Mouse (Mus musculus): Measurements from ENCODE around the gene Abcb8. TPM values are rescaled to one million over a fixed set of nuclear protein-coding genes. Genes with fewer than 3 reads are reported as not detected.

The Abcb8 gene
- polyA plus RNA-seq, 1 experiment from 2014 or later, result 42.9 TPM

DNA sequence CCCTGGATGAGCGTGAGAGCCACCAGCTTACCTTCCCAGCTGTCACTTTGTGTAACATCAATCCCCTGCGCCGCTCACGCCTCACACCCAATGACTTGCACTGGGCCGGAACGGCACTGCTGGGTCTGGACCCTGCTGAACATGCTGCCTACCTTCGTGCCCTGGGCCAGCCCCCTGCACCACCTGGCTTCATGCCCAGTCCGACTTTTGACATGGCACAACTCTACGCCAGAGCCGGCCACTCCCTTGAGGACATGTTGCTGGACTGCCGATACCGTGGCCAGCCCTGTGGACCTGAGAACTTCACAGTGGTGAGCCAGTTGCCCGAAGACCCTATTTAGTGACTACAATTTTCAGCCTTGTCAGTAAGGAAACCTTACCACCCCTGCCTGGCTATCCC lies 20.5 kb downstream of the Abcb8 start:
- Histone ChIP-seq H3K4me2 (peak overlapping the region; percentile 35; the same call in 1 of the 2 replicates), H3K9ac (replicated peaks) (no peak overlapping the region), H3K9me3 (no peaks in the 10 kb centered on the region), H3K27ac (no peak overlapping the region; the same call in 1 of the 2 replicates), H3K36me3 (peaks cover 17% of the 10 kb centered on the region), H3K4me1 (replicated peaks) (peaks cover 24% of the 10 kb centered on the region), H3K4me3 (replicated peaks) (no peak overlapping the region), H3K27me3 (no peaks in the 10 kb centered on the region)
- no peak for ATAC-seq (ENCODE audit: insufficient number of reproducible peaks, insufficient read depth, low FRiP score, low TSS enrichment, low read depth)
- WGBS, result 81% methylated on average over 13 of the region's 13 CpGs

DNA sequence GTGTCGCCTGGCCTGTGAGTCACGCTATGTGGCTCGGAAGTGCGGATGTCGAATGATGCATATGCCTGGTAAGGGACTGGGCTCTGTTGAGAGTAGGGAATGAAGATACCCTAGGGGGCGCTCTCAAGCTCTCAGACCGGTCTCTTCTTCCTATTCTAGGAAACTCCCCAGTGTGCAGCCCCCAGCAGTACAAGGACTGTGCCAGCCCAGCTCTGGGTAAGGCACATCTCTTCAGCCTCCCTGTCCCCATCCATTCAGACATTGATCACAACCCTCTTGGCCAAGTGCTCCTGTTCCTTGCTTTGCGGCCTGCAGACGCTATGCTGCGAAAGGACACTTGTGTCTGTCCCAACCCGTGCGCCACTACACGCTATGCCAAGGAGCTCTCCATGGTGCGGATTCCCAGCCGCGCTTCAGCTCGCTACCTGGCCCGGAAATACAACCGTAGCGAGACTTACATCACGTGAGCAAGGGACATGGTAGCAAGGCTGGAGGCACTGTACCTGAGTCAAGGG lies 22.8 kb downstream of the Abcb8 start:
- H3K4me3 ChIP-seq (replicated peaks), result no peak overlapping the region
- ATAC-seq (ENCODE audit: insufficient number of reproducible peaks, insufficient read depth, low FRiP score, low TSS enrichment, low read depth), result peak; percentile 49; the same call in 1 of the 2 replicates
- H3K27ac ChIP-seq, result no peak overlapping the region
- peaks cover 24% of the 10 kb centered on the region for H3K4me1 ChIP-seq (replicated peaks)
- H3K9ac ChIP-seq (replicated peaks), result no peak overlapping the region
- no peaks in the 10 kb centered on the region for H3K27me3 ChIP-seq
- H3K36me3 ChIP-seq, result peaks cover 40% of the 10 kb centered on the region
- H3K4me2 ChIP-seq, result peak overlapping the region; percentile 35; the same call in 1 of the 2 replicates
- WGBS, result 2% methylated on average over 21 of the region's 21 CpGs
- H3K9me3 ChIP-seq, result no peaks in the 10 kb centered on the region

- Histone ChIP-seq H3K4me1 (replicated peaks) (peaks cover 29% of the 10 kb centered on the region), H3K36me3 (peaks cover 43% of the 10 kb centered on the region), H3K4me3 (replicated peaks) (no peak overlapping the region), H3K4me2 (no peak overlapping the region), H3K27me3 (no peaks in the 10 kb centered on the region), H3K9ac (replicated peaks) (no peak overlapping the region), H3K9me3 (no peaks in the 10 kb centered on the region), H3K27ac (no peak overlapping the region)
- no peak for ATAC-seq (ENCODE audit: insufficient number of reproducible peaks, insufficient read depth, low FRiP score, low TSS enrichment, low read depth)
- WGBS, result 92% methylated on average over 10 of the region's 10 CpGs
Measured at GRCm38 (mm10) chr5:24417587-24417986, 24.1 kb downstream of the Abcb8 start.

- Histone ChIP-seq H3K27me3 (no peaks in the 10 kb centered on the region), H3K4me3 (replicated peaks) (no peak overlapping the region), H3K4me2 (no peak overlapping the region), H3K9ac (replicated peaks) (no peak overlapping the region), H3K27ac (no peak overlapping the region), H3K9me3 (no peaks in the 10 kb centered on the region), H3K4me1 (replicated peaks) (peaks cover 26% of the 10 kb centered on the region), H3K36me3 (peaks cover 43% of the 10 kb centered on the region)
- 88% methylated on average over 9 of the region's 9 CpGs for WGBS
- ATAC-seq (ENCODE audit: insufficient number of reproducible peaks, insufficient read depth, low FRiP score, low TSS enrichment, low read depth), result no peak
Measured at GRCm38 (mm10) chr5:24420381-24420780, 26.9 kb downstream of the Abcb8 start.

GRCm38 (mm10) chr5:24423129-24424003 lies 29.9 kb downstream of the Abcb8 start, which contains the start of the genes Cdk5 and Slc4a2:
TSS of gene Cdk5 (minus strand) at chr5:24423530.
TSS of gene Slc4a2 (plus strand) at chr5:24423837.
- Histone ChIP-seq H3K27me3 (no peaks in the 10 kb centered on the region), H3K9ac (replicated peaks) (peak within 1 kb of the TSS; percentile 73), H3K4me3 (replicated peaks) (peak within 1 kb of the TSS; percentile 59), H3K9me3 (no peaks in the 10 kb centered on the region), H3K4me2 (peak within 1 kb of the TSS; percentile 81), H3K27ac (peak within 1 kb of the TSS; percentile 94), H3K4me1 (replicated peaks) (peaks cover 47% of the 10 kb centered on the region), H3K36me3 (peaks cover 32% of the 10 kb centered on the region)
- peak; percentile 91 for ATAC-seq (ENCODE audit: insufficient number of reproducible peaks, insufficient read depth, low FRiP score, low TSS enrichment, low read depth)
- WGBS, result under 1% methylated on average over 46 of the region's 46 CpGs

DNA sequence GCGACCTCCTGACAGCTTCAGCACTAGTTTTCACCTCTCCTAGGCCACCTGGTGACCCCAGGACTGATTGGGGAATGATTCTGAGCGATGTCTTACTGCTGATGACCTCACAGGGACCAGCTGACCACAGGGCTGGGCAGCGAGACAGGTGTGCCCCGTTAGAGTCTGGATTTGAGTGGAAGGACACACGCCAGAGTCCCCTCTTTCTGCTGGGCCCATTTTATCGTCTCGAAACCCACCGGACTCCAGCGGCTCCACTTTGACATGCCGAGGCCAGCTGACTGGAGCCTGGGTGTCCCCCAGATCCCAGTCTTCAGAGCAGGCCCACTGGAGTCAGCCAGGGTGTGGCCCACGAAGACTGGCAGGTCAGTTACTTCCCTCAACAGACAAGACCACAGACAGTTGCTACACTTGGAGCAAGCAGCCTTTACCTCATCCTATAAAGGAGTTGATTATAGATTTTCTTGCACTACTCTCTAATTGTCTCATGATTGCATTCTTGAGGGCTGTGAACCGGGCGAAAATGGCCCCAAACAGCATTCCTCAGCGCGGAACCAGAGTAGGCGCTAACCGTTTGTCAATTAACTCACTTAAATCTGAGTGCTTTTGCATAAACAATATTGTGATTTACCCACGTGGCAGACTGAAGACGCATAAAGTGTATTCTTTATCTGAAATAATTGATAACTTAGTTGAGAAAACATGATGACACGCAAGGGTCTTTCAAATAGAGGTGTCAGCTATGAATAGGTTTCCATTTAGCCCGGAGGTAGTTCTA lies 30.7 kb downstream of the Abcb8 start:
- H3K27ac ChIP-seq, result peak overlapping the region; percentile 94
- peak overlapping the region; percentile 59 for H3K4me3 ChIP-seq (replicated peaks)
- no peaks in the 10 kb centered on the region for H3K9me3 ChIP-seq
- peaks cover 24% of the 10 kb centered on the region for H3K36me3 ChIP-seq
- peak overlapping the region; percentile 81 for H3K4me2 ChIP-seq
- WGBS, result 15% methylated on average over 21 of the region's 21 CpGs
- H3K9ac ChIP-seq (replicated peaks), result peak overlapping the region; percentile 67
- no peaks in the 10 kb centered on the region for H3K27me3 ChIP-seq
- H3K4me1 ChIP-seq (replicated peaks), result peaks cover 55% of the 10 kb centered on the region
- peak; percentile 3; the same call in 1 of the 2 replicates for ATAC-seq (ENCODE audit: insufficient number of reproducible peaks, insufficient read depth, low FRiP score, low TSS enrichment, low read depth)

GRCm38 (mm10) chr5:24424861-24425411 lies 31.5 kb downstream of the Abcb8 start:
- H3K27me3 ChIP-seq, result no peaks in the 10 kb centered on the region
- H3K36me3 ChIP-seq, result peaks cover 24% of the 10 kb centered on the region
- H3K4me1 ChIP-seq (replicated peaks), result peaks cover 55% of the 10 kb centered on the region
- ATAC-seq (ENCODE audit: insufficient number of reproducible peaks, insufficient read depth, low FRiP score, low TSS enrichment, low read depth), result no peak
- H3K4me2 ChIP-seq, result peak overlapping the region; percentile 81
- no peaks in the 10 kb centered on the region for H3K9me3 ChIP-seq
- peak overlapping the region; percentile 94 for H3K27ac ChIP-seq
- peak overlapping the region; percentile 59 for H3K4me3 ChIP-seq (replicated peaks)
- H3K9ac ChIP-seq (replicated peaks), result peak overlapping the region; percentile 67
- under 1% methylated on average over 60 of the region's 60 CpGs for WGBS

DNA sequence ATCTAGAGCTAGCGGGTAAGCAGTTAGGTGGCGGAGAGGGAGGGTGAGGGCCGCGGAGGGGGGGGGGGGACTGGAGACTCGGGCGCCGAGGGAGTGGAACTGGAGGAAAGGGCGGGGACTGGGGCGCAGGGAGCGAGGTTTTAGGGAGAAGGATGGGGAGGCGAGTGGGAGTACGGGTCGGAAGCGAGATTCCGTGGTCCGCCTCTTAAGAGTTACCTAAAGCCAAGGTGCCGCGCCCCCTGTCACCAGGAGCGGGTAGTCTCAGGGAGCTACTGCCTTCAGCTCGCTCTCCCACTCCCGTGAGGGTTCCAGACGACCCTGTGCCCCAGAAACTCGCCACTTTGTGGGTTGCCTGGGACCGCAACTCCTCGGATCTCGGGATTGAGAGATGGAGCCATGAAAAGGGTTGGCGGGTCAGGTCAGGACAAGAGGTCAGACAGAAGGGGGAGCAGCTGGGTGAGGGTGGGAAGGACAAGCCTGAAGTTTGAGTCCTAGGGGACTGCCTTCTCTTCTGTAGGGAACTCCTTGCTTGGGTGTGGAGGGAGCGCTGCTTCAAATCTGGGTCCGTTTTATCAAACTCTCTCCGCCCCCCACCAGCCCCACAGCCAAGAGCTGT lies 32.1 kb downstream of the Abcb8 start:
- H3K4me2 ChIP-seq, result peak overlapping the region; percentile 81
- ATAC-seq (ENCODE audit: insufficient number of reproducible peaks, insufficient read depth, low FRiP score, low TSS enrichment, low read depth), result no peak
- no peaks in the 10 kb centered on the region for H3K9me3 ChIP-seq
- no peaks in the 10 kb centered on the region for H3K27me3 ChIP-seq
- H3K27ac ChIP-seq, result peak overlapping the region; percentile 94
- under 1% methylated on average over 27 of the region's 30 CpGs for WGBS
- H3K36me3 ChIP-seq, result peaks cover 24% of the 10 kb centered on the region
- peaks cover 55% of the 10 kb centered on the region for H3K4me1 ChIP-seq (replicated peaks)
- peak overlapping the region; percentile 67 for H3K9ac ChIP-seq (replicated peaks)
- H3K4me3 ChIP-seq (replicated peaks), result peak overlapping the region; percentile 59

DNA sequence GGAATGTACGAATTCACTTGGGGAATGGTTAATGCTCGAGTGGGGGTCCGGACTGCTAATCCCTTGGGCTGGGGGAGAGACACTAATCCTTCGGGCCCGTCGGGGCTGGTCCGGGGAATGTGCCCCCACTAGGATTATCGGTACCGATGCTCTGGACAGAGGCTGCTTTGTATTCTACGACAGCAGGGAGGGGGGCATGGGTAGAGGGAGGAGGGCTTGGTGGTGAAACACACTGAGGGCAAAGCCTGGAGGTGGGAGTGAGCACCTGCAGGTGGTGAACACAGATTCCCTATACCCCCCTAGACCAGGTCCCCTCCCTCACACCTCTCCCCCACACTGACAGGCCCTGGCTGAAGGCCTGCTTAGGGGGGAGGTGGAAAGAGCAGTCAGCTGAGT lies 32.6 kb downstream of the Abcb8 start:
- Histone ChIP-seq H3K27me3 (no peaks in the 10 kb centered on the region), H3K9me3 (no peaks in the 10 kb centered on the region), H3K4me3 (replicated peaks) (peak overlapping the region; percentile 59), H3K36me3 (peaks cover 24% of the 10 kb centered on the region), H3K4me1 (replicated peaks) (peaks cover 55% of the 10 kb centered on the region), H3K27ac (peak overlapping the region; percentile 94), H3K9ac (replicated peaks) (peak overlapping the region; percentile 67), H3K4me2 (peak overlapping the region; percentile 81)
- WGBS, result 0% methylated on average over 10 of the region's 10 CpGs
- peak; percentile 3; the same call in 1 of the 2 replicates for ATAC-seq (ENCODE audit: insufficient number of reproducible peaks, insufficient read depth, low FRiP score, low TSS enrichment, low read depth)

DNA sequence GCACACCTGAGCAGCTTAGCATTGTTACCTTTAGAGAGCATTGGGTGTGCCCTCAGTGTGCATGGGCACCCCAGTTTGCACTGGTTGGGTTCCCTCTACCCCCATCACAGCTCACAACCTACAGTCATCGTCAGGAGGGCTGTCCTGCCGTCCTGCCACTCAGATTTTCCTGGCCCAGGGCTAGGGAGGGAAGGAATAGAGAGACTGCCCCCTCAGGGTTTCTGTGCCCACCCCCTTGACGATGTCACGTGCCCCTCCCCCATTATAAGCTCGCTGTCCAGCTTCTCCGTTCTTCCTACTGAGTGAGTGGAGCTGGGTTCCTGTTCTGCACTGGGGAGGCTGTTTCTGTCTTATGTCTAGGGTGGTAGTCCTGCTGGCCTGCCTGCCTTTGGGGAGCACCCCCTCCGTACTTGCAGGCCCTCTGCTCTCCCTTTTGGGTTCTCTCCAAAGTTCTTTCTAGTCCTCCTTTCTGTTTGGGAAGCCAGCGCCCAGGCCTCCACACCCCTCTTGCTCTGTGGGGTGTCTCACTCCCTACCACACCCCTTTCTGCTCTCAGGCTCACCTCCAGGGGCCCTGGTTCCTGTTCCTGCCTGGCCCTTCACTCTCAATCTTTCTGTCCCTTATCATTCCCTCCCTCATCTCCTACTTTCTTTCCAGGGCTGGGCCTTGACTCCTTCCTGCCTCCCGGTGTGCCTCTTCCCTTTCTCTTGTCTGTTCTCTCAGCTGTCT lies 33.3 kb downstream of the Abcb8 start:
- H3K36me3 ChIP-seq, result peaks cover 26% of the 10 kb centered on the region
- peak overlapping the region; percentile 67; the same call in 1 of the 2 replicates for H3K9ac ChIP-seq (replicated peaks)
- ATAC-seq (ENCODE audit: insufficient number of reproducible peaks, insufficient read depth, low FRiP score, low TSS enrichment, low read depth), result 0 out of 2 replicates have a peak, but pooled peaks have one; percentile 1
- H3K27ac ChIP-seq, result peak overlapping the region; percentile 94
- H3K9me3 ChIP-seq, result no peaks in the 10 kb centered on the region
- peak overlapping the region; percentile 81 for H3K4me2 ChIP-seq
- peaks cover 55% of the 10 kb centered on the region for H3K4me1 ChIP-seq (replicated peaks)
- no peaks in the 10 kb centered on the region for H3K27me3 ChIP-seq
- H3K4me3 ChIP-seq (replicated peaks), result peak overlapping the region; percentile 59
- WGBS, result 8% methylated on average over 9 of the region's 9 CpGs
